In genomic region chr19:57122261-57122660, GRCm38 (mm10) we compare ENCODE assay signal across 19 mouse cellular contexts.
A peak's percentile ranks its signal among the peaks of the same experiment; 100 is the strongest.
DNase-seq lines count a peak whose midpoint lies in the region; TF ChIP-seq lines count a peak whose summit lies in the region.
"Had no signal": no experiment of that assay in that cellular context is flagged by ENCODE, and none has a peak within 500 bp of the region (broad histone marks: within the 10 kb centered on the region; RNA-seq: fewer than 3 reads in every experiment).

No protein-coding gene starts in this region.

- H3K4me1 ChIP-seq in heart, adult 2 months (ENCODE audit: control insufficient read depth, insufficient read depth, low read length): peaks cover 34% of the 10 kb centered on the region
- peaks cover 12% of the 10 kb centered on the region for H3K4me1 ChIP-seq in brown adipose tissue, adult 24 weeks (ENCODE audit: control insufficient read depth, insufficient read depth, insufficient read length, low read length)

- H3K27me3 ChIP-seq in heart, adult 2 months (ENCODE audit: control insufficient read depth, insufficient read depth, low read length): no peaks in the 10 kb centered on the region
- H3K27me3 ChIP-seq: CH12.LX; embryonic facial prominence, embryonic 13.5 days; forebrain, embryonic 12.5 days; heart, embryonic 15.5 days had no signal

- H3K9ac ChIP-seq in heart, adult 2 months (ENCODE audit: low read depth, low read length): no peak overlapping the region
- H3K9ac ChIP-seq: embryonic facial prominence, embryonic 13.5 days; forebrain, embryonic 12.5 days; heart, embryonic 15.5 days; hindbrain, embryonic 14.5 days had no signal

- no peak for TF ChIP-seq CTCF in heart, adult 2 months (IDR thresholded peaks at IDR 0.05)

- peak overlapping the region; percentile 78; the same call in 1 of the 2 replicates for H3K27ac ChIP-seq in heart, adult 2 months
- H3K27ac ChIP-seq in brown adipose tissue, adult 24 weeks (replicated peaks; ENCODE audit: low read depth, low read length): peak overlapping the region; percentile 38; the same call in 1 of the 2 replicates
- H3K27ac ChIP-seq: embryonic facial prominence, embryonic 13.5 days; forebrain, embryonic 12.5 days; hindbrain, embryonic 10.5 days; hindbrain, embryonic 14.5 days had no signal

- DNase-seq in cerebellum, adult 9-10 months: peak; percentile 66
- DNase-seq in cerebellum, adult 18-20 months: no peak
- no peak for DNase-seq in heart, adult 2 months
- DNase-seq in heart, postnatal 10 days: no peak
- no peak for DNase-seq in kidney, adult 9 months
- DNase-seq in kidney, postnatal 4 days: no peak
- DNase-seq: adrenal gland, adult 8-10 months; adrenal gland, postnatal 36 days; cerebellum, adult 11 months; cerebellum, postnatal 36 days; gastrocnemius, postnatal 25 days; kidney, adult 8-10 months had no signal

- H3K36me3 ChIP-seq in heart, adult 2 months (ENCODE audit: control insufficient read depth, insufficient read depth, low read length): peaks cover 34% of the 10 kb centered on the region
- H3K36me3 ChIP-seq: embryonic facial prominence, embryonic 13.5 days; forebrain, embryonic 12.5 days; heart, embryonic 15.5 days; hindbrain, embryonic 10.5 days had no signal

- no peak for TF ChIP-seq EP300 in heart, adult 2 months (IDR thresholded peaks at IDR 0.05; ENCODE audit: insufficient read depth, low read depth, low read length)

- WGBS in heart, adult 2 months: 80% methylated on average over 3 of the region's 3 CpGs

- TF ChIP-seq POLR2A in heart, adult 2 months (IDR thresholded peaks at IDR 0.05; ENCODE audit: insufficient read depth, low read depth, low read length): no peak

- intact Hi-C loops in heart, adult 2 months (cut with DNase I): loop anchor here (2.0 kb wide), 1 partner anchor 17 kb away; no protein-coding TSS in a partner anchor
- intact Hi-C loops in heart, postnatal 10 days (cut with DNase I): no loop called here

- H3K4me3 ChIP-seq in heart, adult 2 months: no peak overlapping the region
- no peak overlapping the region for H3K4me3 ChIP-seq in brown adipose tissue, adult 24 weeks (ENCODE audit: insufficient read depth, low read depth, low read length)
- H3K4me3 ChIP-seq: embryonic facial prominence, embryonic 13.5 days; forebrain, embryonic 12.5 days; heart, embryonic 15.5 days; hindbrain, embryonic 10.5 days had no signal

- H3K79me2 ChIP-seq in heart, adult 2 months (replicated peaks; ENCODE audit: control insufficient read depth, insufficient read depth, low read length): peaks cover 4% of the 10 kb centered on the region; the same call in 1 of the 2 replicates
